Mouse (Mus musculus): ENCODE results near the gene Gm20696. TPM values are rescaled to one million over a fixed set of nuclear protein-coding genes. Genes with fewer than 3 reads are reported as not detected.

Gene Gm20696
- polyA plus RNA-seq, 1 experiment from 2014 or later: 2.4 TPM

DNA sequence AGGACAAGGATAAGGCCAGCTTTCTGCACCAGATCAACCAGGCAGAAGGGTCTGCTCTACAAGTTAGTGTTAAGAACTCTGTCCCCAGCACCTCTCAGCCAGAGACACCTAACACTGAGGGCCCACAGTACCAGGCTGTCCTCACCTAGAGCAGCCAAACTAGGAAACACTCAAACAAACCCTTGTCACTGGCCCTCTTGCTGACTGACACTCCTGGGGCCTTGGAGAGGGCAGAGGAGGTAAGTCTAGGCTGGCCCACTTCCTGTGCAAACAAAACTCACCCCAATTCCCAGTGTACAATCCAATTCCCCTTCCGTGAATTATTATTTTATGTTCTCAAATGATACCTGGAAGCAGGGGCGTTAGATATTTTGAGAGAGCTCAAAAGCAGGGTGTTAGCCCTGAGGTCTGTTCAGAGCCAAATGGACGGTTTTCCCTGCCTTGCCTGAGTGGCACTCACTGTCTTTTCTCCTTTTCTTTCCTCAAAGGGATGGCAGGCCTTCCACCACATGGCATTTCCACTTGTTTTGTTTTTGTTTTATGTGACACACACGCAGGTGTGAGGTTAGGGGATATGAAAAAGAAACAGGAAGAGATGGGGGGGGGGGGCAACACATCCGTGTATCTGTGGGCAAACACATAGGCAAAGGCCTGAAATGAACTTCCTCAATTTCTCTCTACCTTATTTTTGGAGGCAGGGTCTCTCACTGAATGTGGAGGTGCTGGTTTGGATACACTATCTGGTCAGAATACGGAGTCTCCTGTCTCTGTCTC lies 363.7 kb downstream of the Gm20696 start:
- H3K9me3 ChIP-seq (ENCODE audit: control insufficient read depth, low read length): no peaks in the 10 kb centered on the region
- no peak overlapping the region for H3K4me3 ChIP-seq (ENCODE audit: low read length)
- H3K27me3 ChIP-seq (replicated peaks; ENCODE audit: control insufficient read depth, insufficient read depth, low read length): no peaks in the 10 kb centered on the region
- ATAC-seq: no peak
- no peak overlapping the region for H3K4me2 ChIP-seq (ENCODE audit: low read depth, low read length)
- H3K9ac ChIP-seq (ENCODE audit: low read depth, low read length): no peak overlapping the region
- WGBS: 75% methylated on average over 6 of the region's 6 CpGs
- H3K4me1 ChIP-seq (ENCODE audit: control insufficient read depth, insufficient read depth, low read length): 0 out of 2 replicates have a peak, but pooled peaks cover 4% of the 10 kb centered on the region
- no peak overlapping the region for H3K27ac ChIP-seq (ENCODE audit: low read length)
- no peaks in the 10 kb centered on the region for H3K36me3 ChIP-seq (ENCODE audit: control insufficient read depth, insufficient read depth, low read length)

- Histone ChIP-seq H3K27me3 (replicated peaks; ENCODE audit: control insufficient read depth, insufficient read depth, low read length) (no peaks in the 10 kb centered on the region), H3K9me3 (ENCODE audit: control insufficient read depth, low read length) (no peaks in the 10 kb centered on the region), H3K9ac (ENCODE audit: low read depth, low read length) (no peak overlapping the region), H3K4me1 (ENCODE audit: control insufficient read depth, insufficient read depth, low read length) (0 out of 2 replicates have a peak, but pooled peaks cover 4% of the 10 kb centered on the region), H3K4me3 (ENCODE audit: low read length) (no peak overlapping the region), H3K36me3 (ENCODE audit: control insufficient read depth, insufficient read depth, low read length) (no peaks in the 10 kb centered on the region), H3K4me2 (ENCODE audit: low read depth, low read length) (no peak overlapping the region), H3K27ac (ENCODE audit: low read length) (no peak overlapping the region)
- WGBS: 81% methylated on average over 8 of the region's 8 CpGs
- ATAC-seq: no peak
These were observed 364.7 kb downstream of the Gm20696 start for GRCm38 (mm10) chr6:99301923-99302322.

GRCm38 (mm10) chr6:99300235-99300634 lies 366.4 kb downstream of the Gm20696 start:
- Histone ChIP-seq H3K4me3 (ENCODE audit: low read length) (no peak overlapping the region), H3K27ac (ENCODE audit: low read length) (no peak overlapping the region), H3K36me3 (ENCODE audit: control insufficient read depth, insufficient read depth, low read length) (no peaks in the 10 kb centered on the region), H3K9me3 (ENCODE audit: control insufficient read depth, low read length) (no peaks in the 10 kb centered on the region), H3K4me2 (ENCODE audit: low read depth, low read length) (no peak overlapping the region), H3K4me1 (ENCODE audit: control insufficient read depth, insufficient read depth, low read length) (0 out of 2 replicates have a peak, but pooled peaks cover 4% of the 10 kb centered on the region), H3K9ac (ENCODE audit: low read depth, low read length) (no peak overlapping the region), H3K27me3 (replicated peaks; ENCODE audit: control insufficient read depth, insufficient read depth, low read length) (no peaks in the 10 kb centered on the region)
- 85% methylated on average over 6 of the region's 6 CpGs for WGBS
- ATAC-seq: no peak

- no peak for ATAC-seq
- Histone ChIP-seq H3K36me3 (ENCODE audit: control insufficient read depth, insufficient read depth, low read length) (no peaks in the 10 kb centered on the region), H3K9ac (ENCODE audit: low read depth, low read length) (no peak overlapping the region), H3K9me3 (ENCODE audit: control insufficient read depth, low read length) (no peaks in the 10 kb centered on the region), H3K4me3 (ENCODE audit: low read length) (no peak overlapping the region), H3K4me2 (ENCODE audit: low read depth, low read length) (no peak overlapping the region), H3K27me3 (replicated peaks; ENCODE audit: control insufficient read depth, insufficient read depth, low read length) (no peaks in the 10 kb centered on the region), H3K4me1 (ENCODE audit: control insufficient read depth, insufficient read depth, low read length) (0 out of 2 replicates have a peak, but pooled peaks cover 4% of the 10 kb centered on the region), H3K27ac (ENCODE audit: low read length) (no peak overlapping the region)
- 81% methylated on average over 14 of the region's 14 CpGs for WGBS
These were observed 367.4 kb downstream of the Gm20696 start for GRCm38 (mm10) chr6:99299196-99299595.

DNA sequence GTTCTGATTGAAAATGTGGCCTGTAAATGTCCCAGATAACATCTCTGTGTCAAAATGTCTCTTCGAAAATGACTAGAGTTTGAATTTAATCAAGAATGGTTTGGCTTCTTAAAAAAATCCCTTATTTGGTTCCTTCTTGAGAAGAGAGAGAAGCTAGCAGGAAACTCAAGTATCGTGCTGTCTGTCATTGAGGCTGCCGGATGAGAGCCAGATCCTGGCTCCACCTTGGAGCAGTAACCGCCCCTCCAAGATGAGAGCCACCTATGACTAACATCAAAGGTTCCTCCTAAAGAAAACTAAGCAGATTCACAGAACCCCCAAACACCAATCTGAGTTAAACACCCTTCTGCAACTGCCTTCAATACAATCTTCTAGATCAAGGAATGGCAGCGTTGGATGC lies 369.1 kb downstream of the Gm20696 start:
- no peak overlapping the region for H3K27ac ChIP-seq (ENCODE audit: low read length)
- no peak for ATAC-seq
- H3K9me3 ChIP-seq (ENCODE audit: control insufficient read depth, low read length): no peaks in the 10 kb centered on the region
- no peaks in the 10 kb centered on the region for H3K36me3 ChIP-seq (ENCODE audit: control insufficient read depth, insufficient read depth, low read length)
- no peak overlapping the region for H3K4me2 ChIP-seq (ENCODE audit: low read depth, low read length)
- no peaks in the 10 kb centered on the region for H3K27me3 ChIP-seq (replicated peaks; ENCODE audit: control insufficient read depth, insufficient read depth, low read length)
- 0 out of 2 replicates have a peak, but pooled peaks cover under 1% of the 10 kb centered on the region for H3K4me1 ChIP-seq (ENCODE audit: control insufficient read depth, insufficient read depth, low read length)
- H3K9ac ChIP-seq (ENCODE audit: low read depth, low read length): no peak overlapping the region
- no peak overlapping the region for H3K4me3 ChIP-seq (ENCODE audit: low read length)
- WGBS: 71% methylated on average over 5 of the region's 5 CpGs

DNA sequence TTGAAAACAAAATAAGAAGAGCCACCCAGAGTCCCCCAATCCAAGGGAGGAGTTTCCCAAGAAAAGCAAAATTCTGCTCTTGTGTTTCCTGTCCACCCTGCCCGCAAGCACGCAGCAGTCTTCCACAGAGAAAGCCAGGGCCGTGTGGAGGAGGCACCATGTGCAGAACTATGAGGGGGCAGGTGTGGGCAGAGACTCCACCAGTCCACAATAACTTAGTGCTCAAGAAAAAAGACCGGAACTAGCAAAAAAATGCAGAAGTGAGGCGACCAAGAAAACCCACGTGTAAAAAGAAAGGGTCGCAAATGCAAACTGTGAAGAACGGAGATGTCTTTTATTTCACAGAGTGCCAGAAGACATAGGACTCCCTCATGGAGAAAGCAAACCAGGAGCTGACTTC lies 371.1 kb downstream of the Gm20696 start:
- Histone ChIP-seq H3K36me3 (ENCODE audit: control insufficient read depth, insufficient read depth, low read length) (no peaks in the 10 kb centered on the region), H3K9ac (ENCODE audit: low read depth, low read length) (no peak overlapping the region), H3K4me1 (ENCODE audit: control insufficient read depth, insufficient read depth, low read length) (no peaks in the 10 kb centered on the region), H3K4me2 (ENCODE audit: low read depth, low read length) (no peak overlapping the region), H3K9me3 (ENCODE audit: control insufficient read depth, low read length) (no peaks in the 10 kb centered on the region), H3K27ac (ENCODE audit: low read length) (no peak overlapping the region), H3K4me3 (ENCODE audit: low read length) (no peak overlapping the region), H3K27me3 (replicated peaks; ENCODE audit: control insufficient read depth, insufficient read depth, low read length) (no peaks in the 10 kb centered on the region)
- WGBS: 80% methylated on average over 8 of the region's 8 CpGs
- ATAC-seq: no peak

GRCm38 (mm10) chr6:99289220-99289619 lies 377.4 kb downstream of the Gm20696 start:
- no peaks in the 10 kb centered on the region for H3K27me3 ChIP-seq (replicated peaks; ENCODE audit: control insufficient read depth, insufficient read depth, low read length)
- no peak overlapping the region for H3K4me2 ChIP-seq (ENCODE audit: low read depth, low read length)
- no peak overlapping the region for H3K27ac ChIP-seq (ENCODE audit: low read length)
- H3K4me3 ChIP-seq (ENCODE audit: low read length): no peak overlapping the region
- H3K4me1 ChIP-seq (ENCODE audit: control insufficient read depth, insufficient read depth, low read length): no peaks in the 10 kb centered on the region
- no peaks in the 10 kb centered on the region for H3K9me3 ChIP-seq (ENCODE audit: control insufficient read depth, low read length)
- no peaks in the 10 kb centered on the region for H3K36me3 ChIP-seq (ENCODE audit: control insufficient read depth, insufficient read depth, low read length)
- ATAC-seq: no peak
- 68% methylated on average over 4 of the region's 4 CpGs for WGBS
- no peak overlapping the region for H3K9ac ChIP-seq (ENCODE audit: low read depth, low read length)

DNA sequence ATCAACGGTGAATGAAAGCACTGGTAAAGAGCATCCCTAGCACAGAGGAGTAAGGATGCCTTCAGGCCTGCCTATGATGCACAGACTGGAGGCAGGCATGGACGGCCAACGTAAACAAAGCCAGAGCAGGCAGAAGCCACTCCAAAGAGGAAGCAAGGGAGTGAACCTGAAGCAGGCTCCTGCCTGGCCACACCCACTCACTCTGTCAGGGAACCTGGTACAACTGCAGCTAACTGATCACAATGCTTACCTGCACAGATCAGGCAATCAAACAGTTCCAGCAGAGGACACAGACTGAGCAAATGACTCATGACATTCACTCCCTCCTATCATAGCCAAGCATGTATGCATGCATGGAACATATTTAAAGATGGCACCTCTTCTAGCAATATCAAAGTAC lies 381.6 kb downstream of the Gm20696 start:
- H3K27ac ChIP-seq (ENCODE audit: low read length): no peak overlapping the region
- H3K36me3 ChIP-seq (ENCODE audit: control insufficient read depth, insufficient read depth, low read length): no peaks in the 10 kb centered on the region
- no peak overlapping the region for H3K9ac ChIP-seq (ENCODE audit: low read depth, low read length)
- no peaks in the 10 kb centered on the region for H3K9me3 ChIP-seq (ENCODE audit: control insufficient read depth, low read length)
- no peaks in the 10 kb centered on the region for H3K27me3 ChIP-seq (replicated peaks; ENCODE audit: control insufficient read depth, insufficient read depth, low read length)
- ATAC-seq: peak; percentile 82
- no peak overlapping the region for H3K4me2 ChIP-seq (ENCODE audit: low read depth, low read length)
- H3K4me1 ChIP-seq (ENCODE audit: control insufficient read depth, insufficient read depth, low read length): no peaks in the 10 kb centered on the region
- no peak overlapping the region for H3K4me3 ChIP-seq (ENCODE audit: low read length)
- 44% methylated on average over 3 of the region's 3 CpGs for WGBS

- Histone ChIP-seq H3K9me3 (ENCODE audit: control insufficient read depth, low read length) (no peaks in the 10 kb centered on the region), H3K9ac (ENCODE audit: low read depth, low read length) (no peak overlapping the region), H3K36me3 (ENCODE audit: control insufficient read depth, insufficient read depth, low read length) (no peaks in the 10 kb centered on the region), H3K4me1 (ENCODE audit: control insufficient read depth, insufficient read depth, low read length) (no peaks in the 10 kb centered on the region), H3K27ac (ENCODE audit: low read length) (no peak overlapping the region), H3K4me3 (ENCODE audit: low read length) (no peak overlapping the region), H3K4me2 (ENCODE audit: low read depth, low read length) (no peak overlapping the region), H3K27me3 (replicated peaks; ENCODE audit: control insufficient read depth, insufficient read depth, low read length) (no peaks in the 10 kb centered on the region)
- ATAC-seq: no peak
- 82% methylated on average over 4 of the region's 4 CpGs for WGBS
These were observed 382.6 kb downstream of the Gm20696 start for GRCm38 (mm10) chr6:99284019-99284418.

Data from intestine, embryonic 16.5 days (tissue).